Mouse (Mus musculus): ENCODE results near the gene Ccdc34.

Gene Ccdc34

DNA sequence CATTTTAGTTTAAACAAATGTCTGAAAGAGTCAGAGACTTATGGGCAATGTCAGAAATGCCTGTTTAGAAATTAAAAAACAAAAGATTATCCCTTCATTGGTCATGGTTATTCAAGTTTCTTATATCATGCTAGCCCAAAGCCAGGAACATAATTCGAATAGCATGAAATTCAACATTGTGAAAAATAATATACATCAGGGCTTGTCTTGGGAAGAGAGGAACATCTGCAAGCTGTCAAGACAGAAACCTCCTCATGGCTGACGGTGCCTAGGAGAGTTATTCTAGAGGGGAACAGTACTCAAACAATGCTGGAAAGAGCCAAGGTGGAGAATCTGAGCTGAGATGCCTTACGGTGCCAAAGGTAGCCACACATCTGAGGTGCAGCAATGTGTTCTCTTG lies 96.5 kb downstream of the Ccdc34 start:
- 95% methylated on average over 3 of the region's 3 CpGs for WGBS

DNA sequence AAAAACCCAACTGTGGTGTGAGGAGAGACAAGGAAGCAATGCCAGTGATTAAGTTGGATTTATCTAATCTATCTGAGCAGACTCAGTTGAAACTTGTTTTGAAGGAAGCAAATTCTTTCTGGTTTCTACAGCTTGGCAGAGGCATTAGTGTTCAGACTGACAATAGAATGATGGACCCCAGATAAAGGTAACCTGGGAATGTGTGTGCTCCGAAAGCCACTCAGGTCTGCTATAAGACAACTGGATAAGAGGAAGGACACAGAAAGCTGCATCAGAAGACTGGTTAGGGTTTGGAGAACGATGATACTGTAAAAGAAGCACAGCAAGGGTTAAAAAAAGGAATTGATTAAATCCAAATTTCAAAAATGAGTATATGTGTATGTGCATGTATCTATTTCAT lies 111.8 kb downstream of the Ccdc34 start:
- 96% methylated on average over 2 of the region's 2 CpGs for WGBS

DNA sequence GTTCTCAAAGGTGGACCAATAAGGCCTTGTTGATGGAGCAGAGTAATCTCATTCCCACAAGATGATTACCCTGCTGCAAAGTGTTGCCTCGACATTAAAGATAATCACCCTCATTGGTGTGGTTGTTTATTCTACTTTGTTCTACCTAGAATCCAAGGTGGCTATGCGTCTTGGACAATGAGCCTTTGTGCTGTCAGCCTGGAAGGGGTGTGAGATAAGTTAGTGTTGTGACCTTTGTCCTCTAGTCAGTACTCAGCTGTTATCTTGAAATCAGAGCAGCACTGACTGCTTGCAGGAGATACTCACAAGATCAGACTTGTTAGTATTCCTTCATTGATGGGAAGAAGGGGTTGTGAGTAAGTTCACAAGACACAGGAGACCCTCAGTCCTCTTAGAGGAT lies 114.0 kb downstream of the Ccdc34 start:
- 72% methylated on average over 2 of the region's 2 CpGs for WGBS

DNA sequence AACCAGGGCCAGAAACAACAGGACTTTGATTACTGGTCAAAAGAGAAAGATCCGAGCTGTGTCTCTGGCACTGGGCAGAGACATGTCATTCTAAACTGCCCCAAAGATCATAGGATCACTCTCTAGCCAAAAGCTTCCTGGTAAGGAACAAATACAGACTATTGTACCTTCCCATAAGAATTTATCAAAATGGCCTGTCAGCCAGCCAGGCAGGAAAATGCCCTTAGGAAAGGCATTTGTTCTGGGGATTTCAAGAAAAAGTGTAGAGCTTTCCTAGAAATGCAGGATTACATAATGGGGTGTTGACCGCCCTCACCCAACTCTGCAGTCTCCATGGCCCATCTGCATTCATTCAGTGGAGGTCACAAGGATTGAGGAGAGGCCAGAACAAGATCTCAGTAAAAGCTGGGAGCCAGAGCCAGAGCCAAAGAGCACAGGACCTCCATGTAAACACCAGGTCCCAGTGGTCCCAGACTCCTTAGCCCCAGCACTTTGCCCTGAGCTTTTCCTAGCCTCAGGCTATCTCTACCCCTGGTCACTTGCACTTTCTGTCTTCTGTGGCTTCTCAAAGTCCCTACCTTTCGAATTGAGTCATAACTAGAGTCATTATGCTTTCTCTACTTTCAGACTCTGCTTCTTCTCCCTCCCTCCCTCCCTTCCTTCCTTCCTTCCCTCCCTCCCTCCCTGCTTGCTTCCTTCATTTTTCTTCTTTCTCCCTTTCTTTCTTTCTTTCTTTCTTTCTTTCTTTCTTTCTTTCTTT lies 115.9 kb downstream of the Ccdc34 start:
- WGBS = 86% methylated on average over 3 of the region's 3 CpGs

DNA sequence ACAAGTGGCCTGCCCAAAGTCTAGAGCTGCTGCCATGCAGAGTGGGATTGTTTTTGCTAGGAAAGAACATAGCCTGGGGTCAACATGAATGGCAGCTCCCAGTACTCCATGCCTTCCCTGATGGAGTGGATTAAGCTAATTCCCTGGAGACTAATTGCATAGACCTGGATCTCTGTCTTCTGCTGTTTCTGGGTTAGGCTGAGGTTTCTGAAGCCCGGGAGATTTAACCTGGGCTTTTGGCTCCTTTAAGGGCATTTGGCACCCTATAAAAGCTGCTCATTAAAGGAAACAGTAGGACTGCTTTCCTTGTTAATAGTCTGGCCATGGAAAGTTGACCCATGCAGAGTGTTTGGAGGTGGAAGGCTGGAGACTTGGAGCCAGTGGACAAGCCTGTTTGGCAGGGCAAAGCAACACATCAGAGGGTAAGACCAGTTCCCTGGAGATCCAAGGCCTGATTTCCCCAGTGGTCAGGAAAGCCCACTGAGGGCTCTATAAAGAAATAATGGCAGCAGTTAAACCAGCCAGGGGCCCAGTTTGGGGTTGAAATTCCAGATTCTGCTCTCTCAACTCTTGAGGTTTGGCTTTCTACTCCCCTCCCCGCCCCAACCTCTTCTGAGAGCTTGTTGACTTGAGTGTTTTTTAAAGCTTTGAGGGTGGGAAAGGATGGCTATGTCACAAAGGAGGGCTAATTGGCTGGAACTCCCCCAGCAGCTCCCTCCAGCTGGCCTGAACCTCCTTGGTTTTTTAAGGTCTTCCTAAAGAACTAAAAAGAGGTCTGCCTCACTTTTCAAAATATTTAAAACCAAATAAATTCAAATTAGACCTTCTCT lies 117.4 kb downstream of the Ccdc34 start:
- 74% methylated on average over 2 of the region's 2 CpGs for WGBS

DNA sequence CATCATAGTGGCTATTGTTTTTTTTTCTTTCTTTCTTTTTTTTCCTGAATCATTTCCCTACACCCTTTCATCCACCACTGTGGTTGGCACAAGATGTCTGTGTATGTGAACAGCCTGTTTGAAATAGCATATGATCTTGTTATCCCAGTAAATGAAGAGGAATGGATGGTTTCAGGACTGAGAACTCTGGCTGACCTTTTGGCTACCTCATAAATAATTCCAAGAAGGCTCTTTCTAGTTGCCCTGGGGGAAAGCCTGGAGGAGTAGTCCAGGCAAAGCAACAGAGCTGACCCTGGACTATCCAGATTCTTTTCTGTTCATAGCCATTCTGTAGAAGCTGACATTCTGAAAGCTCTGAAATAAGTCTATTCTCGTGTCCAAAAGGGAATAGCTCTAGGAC lies 119.7 kb downstream of the Ccdc34 start:
- WGBS = 71% methylated on average over 1 of the region's 1 CpGs

DNA sequence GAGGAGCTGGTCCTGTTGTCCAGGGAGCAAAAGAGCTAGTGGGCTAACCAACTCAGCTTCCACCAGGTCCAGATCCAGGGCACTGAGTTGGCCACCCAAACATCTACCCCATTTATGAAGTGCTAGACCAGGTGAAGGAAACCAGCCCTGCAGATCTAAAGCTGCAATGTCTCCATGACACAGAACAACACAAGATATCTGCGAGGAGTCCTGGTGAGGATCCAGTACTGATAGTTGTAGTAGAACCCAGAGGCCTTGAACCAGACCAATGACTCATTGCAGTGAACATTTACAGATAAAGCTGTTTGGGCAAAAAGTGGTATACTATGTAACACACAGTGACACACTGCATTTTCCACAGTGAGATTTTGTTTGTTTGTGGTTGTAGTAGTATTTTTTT lies 120.5 kb downstream of the Ccdc34 start:
- WGBS = 94% methylated on average over 1 of the region's 1 CpGs

DNA sequence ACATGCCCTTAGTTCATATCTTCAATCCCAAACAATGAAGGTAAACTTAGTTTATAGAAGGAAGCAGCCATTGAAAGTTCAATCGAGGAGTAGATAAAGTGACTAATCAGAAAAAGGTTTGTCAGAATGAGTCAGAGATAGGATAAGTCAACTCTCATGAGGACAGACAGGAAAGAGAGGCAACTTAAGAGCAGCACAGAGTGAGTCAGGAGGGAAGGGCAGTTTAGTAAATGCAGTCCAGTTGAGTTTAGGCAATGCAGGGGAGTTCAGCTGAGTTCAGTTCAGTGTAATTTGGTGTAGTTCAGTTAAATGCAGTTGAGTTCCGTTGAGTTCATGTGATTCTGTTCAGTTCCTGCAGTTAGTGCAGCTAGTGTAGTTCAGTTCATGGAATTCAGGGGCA lies 138.7 kb downstream of the Ccdc34 start:
- 90% methylated on average over 2 of the region's 2 CpGs for WGBS

DNA sequence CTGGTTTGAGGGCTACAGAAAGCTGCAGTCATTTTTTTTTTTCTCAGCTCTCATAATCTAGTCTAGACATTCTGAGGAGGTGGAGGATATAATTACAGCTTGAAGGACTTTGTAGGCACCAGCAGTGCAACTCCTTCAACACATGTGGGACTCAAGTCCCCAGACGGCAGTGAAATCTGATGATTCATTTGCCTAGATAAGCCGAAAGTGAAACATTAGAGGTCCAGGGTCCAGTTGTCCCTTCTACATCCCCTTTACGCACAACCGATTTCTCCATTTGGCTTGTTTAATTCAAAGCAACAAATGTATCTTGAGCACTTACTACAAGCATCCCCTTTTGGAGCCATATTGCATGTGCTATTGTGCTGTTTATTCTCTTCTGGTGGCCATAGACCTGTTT lies 147.4 kb downstream of the Ccdc34 start:
- 75% methylated on average over 4 of the region's 4 CpGs for WGBS

DNA sequence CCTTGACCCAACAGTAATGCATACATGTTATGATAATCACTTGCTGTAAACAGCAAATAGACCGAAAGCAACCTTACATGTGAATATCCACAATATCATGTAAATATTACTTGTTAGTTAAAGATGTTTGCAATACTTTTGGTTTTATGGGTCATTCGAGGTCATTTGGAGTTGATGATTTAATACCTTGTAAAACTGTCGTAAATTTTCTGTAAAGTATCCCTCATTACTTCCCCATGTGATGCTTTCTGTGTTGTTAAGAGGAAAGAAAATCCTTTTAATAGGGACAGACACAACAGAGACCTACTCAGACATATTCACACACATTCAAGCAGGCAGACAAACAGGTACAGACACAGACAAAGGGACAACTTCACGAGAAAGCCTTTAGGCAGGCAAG lies 150.1 kb downstream of the Ccdc34 start:
- WGBS = 90% methylated on average over 4 of the region's 4 CpGs

DNA sequence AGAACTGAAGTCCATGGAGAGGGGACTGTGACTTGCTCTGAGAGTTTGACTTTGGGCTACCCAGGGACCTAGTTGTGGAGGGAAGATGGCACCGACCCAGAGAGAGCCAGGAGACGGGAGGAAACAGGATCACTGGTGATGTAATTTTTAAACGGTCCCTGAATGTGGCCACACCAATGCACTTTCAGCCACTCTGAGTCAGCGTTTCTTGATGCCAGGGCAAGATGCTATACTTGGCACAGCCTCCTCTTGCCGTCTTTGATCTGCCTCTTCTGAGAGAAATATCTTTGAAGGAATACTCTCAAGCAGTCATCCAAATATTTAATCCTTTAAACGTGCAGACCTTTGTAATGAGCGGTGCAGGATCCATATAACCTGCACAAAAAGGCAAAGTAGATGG lies 154.8 kb downstream of the Ccdc34 start:
- WGBS = 47% methylated on average over 7 of the region's 7 CpGs

DNA sequence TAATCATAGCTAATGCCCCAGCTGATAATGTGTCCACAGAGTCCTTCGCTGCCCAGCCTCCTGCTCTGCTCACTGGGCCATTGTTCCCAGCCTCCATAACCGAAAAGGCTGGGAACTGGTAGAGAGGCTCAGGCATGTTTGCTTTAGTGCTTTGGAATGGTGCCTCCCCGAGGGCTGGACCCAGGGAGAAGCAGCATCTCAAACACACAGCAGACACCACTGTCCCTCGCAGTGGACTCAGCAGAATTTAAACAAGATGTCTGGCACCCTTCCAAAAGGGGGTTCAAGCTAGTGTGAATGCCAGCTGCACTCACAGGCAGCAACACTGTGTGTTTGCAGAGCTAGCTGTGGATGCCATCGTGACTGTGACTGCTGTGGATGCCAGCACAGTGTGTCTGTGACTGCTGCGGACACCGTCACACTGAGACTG lies 156.2 kb downstream of the Ccdc34 start:
- 59% methylated on average over 7 of the region's 7 CpGs for WGBS

DNA sequence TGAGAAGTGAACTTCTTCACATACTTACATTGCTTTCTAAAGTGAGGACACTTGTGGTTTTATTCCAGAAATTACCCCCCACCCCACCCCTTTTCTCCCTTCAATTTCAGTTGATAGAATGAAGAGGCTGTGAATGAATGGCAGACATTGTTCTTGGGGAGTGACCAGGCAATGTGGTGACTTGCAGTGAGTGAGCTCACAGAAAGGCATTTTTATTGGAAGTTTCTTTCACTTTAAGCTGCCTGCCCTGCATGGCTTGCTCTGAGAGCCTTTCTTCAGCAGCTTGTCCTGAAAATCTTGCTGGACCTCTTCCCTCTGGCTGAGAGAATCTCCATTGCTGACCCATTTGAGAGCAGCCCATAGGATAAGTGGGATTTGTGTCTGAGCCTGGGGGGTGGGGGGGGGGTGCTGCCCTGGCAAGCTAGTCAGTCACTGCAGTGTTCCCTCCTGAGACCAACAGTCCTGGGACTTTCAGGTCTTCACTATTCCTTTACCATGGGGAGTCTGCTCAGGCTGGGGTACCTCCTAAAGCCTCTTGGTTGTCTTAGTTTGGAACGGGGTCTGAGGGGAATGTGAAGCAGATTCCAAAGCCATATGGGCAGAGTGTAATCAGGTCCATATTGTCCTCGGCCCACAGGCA lies 159.3 kb downstream of the Ccdc34 start:
- WGBS = 72% methylated on average over 2 of the region's 2 CpGs

DNA sequence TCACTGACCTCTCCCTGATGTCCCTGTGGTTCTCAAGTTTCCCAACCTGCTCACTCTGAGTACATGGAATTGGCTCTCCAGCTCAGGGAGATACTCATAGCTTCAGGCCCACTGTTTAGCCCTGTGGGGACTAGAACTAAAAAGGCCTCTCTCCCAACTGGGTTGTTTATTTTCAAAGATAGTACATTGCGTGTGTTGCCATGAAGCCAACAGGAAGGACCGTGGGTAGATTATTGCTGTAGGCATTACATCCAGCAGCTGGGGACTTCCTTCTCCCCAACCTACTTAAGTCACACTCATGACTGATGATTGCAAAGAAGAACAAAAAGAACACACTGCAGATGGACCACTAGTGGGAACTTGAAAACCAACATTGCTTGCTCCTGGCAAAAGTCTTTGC lies 159.8 kb downstream of the Ccdc34 start:
- 60% methylated on average over 2 of the region's 2 CpGs for WGBS

DNA sequence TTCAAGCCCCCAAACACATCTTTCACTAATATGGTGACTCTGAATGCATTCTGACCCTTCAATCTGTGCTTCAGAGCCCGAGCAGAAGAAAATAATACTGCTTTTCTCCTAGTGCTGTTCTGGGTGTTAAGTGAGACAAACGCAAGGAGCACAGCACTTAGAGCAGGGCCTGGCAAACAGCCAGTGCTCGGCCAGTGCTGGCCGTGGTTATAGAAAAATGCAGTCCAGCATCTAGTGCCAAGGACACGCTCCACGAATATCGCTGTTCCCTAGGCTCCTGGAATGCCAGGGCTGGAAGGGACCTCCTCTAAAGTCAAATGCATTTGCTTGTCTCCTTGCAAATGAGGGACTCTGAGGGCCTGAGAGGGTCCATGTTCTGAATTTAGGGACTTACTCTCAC lies 160.3 kb downstream of the Ccdc34 start:
- 51% methylated on average over 7 of the region's 7 CpGs for WGBS

DNA sequence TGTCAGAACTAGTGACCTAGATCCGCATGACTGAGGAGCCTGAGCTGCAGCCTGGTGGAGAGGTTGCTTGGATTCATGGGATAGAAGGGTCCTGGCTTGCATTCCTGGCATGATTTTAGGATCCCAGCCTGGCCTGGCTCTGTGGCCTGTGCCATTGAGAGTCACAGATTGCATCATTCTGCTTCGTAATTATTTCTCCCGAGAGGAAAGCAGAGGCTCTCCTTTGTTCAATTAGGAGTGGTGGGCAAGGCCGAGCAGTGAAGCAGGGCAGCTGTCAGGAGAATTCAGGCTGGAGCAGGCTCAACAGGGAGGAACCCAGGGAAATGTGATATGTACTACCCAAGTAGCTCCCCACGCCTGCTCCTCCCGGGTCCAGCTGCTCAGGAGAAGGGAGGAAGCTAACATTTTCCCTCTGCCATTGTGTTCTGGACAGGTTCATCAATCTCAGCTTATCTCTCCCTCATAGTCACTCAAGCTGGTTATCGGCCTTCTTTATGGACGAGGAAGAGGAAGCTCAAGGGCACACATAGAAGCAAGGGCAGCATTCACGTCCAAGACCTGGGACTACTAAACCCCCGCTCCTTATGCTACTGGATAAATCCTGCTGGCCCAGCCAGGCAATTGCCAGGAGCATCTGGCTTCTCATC lies 162.2 kb downstream of the Ccdc34 start:
- 66% methylated on average over 10 of the region's 10 CpGs for WGBS

DNA sequence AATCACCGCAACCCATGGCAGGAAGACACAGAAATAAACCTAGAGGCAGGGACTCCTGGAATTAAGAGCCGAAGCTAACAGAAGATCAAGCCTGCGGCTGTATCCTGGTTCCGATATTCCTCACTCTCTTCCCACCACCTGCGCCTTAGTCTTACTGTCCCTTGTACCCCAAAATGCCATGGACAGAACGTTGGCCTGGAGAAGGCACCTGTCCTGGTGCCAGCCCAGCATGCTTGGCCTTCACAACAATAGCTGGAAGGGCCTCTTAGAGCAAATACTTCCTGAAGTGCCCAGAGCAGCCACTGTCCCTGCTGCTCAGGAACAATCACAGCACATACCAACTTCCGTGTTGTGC lies 162.7 kb downstream of the Ccdc34 start:
- 75% methylated on average over 7 of the region's 7 CpGs for WGBS

DNA sequence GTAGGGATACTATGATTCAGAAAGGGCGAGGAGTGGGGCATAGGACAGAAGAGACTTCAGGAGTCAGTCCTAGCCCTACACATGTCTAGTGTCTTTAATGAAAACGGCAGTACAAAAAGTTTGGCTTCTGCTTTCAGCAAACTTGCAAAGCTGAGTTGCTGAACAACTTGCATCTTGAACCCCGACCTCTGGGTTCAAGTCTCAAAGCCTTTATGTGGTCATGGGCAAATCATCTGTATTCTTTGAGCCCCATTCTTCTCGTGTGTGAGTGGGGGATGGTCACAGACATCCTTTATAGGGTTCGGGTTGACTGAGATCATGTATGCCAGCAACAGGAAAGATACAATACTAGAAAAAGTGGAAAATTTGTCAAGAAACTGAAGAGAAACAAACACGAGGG lies 164.0 kb downstream of the Ccdc34 start:
- WGBS = 73% methylated on average over 6 of the region's 6 CpGs

DNA sequence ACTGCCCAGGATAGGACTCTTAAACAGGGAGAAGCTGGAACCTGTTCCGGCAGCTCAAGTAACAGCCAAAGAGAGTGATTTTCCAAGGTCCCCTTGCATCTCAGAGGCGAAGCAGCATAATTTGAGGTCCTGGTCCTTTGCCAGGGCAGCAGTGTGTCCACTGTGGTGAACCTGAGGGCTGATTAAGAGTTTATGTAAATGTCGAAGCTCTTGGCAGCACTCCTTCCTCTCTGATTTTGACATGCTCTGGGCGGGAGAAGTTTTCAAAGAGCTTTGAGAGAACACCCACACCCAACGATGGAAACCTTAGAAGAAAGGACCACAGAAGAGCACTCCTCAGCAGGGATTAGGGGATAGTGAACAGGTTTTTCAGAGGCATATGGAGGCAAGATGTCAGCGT lies 164.6 kb downstream of the Ccdc34 start:
- 52% methylated on average over 6 of the region's 6 CpGs for WGBS

DNA sequence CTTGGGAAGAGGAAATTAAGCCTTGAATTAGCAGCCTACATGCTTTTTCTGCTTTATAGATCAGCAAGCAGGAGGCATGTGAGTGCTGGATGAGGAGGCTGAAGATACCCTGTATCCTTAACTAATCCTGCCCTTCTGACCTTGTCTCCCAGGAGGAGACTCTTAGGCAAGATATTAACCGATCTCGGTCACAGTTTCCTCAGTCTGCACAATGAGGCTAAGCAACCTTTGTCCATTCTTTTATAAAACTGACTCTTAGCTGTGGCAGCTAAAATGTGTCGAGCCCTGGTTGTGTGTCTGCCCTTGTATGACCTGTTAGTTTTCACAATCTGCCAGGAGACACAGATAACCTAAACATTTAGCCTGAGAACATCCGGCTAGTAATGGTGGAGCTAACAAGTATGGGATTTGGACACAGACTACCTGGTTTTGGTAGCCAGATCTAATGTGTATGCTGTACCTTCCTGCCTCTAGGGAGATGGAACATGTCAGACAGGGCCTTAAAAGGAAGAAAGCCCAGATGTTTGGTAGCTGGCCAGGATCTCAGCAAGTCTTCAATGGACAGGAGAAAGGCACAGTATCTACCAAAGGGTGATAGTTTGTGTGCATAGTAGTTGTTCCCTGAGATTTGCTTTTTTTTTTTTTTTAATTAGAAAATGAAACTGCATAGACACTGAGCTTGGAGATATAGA lies 165.3 kb downstream of the Ccdc34 start:
- 85% methylated on average over 4 of the region's 4 CpGs for WGBS

DNA sequence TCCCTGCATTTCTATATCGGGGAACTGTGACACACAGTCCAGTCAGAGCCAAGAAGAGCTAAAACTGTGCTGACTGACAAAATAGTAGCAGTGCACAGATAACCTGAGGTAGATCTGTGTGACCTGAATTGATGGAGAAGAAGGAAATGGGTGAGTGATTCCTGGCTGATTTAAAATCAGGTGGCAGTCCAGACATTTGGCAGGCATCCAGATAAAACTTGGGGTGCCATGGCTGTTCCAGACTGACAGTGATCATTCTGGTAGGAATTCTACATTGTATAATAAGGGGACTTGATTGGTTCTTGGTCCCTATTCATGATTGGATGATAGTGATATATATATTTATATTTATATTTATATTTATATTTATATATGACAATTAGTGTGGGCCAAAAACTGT lies 166.5 kb downstream of the Ccdc34 start:
- WGBS = 78% methylated on average over 1 of the region's 1 CpGs
